Mouse (Mus musculus) gastrocnemius, adult 18-20 months (tissue): ENCODE measurements around the gene Rasa1. TPM values are rescaled to one million over a fixed set of nuclear protein-coding genes. Genes with fewer than 3 reads are reported as not detected.

Experiments
- total RNA-seq, 2 experiments: library from RNA; stranded (reverse); gene quantifications; 2 replicates each; pipeline ENCODE4 v1.2.3; 2021

Gene Rasa1
- total RNA-seq, 2 experiments from 2014 or later = 16.6 to 17.8 TPM

Other genes starting within 250 kb of the Rasa1 start
- 10 to 100 TPM; 20.8 to 22.3 TPM for gene Ccnh, start 99.7 kb downstream of the Rasa1 start, total RNA-seq